Mouse (Mus musculus) central nervous system, embryonic 18 days (tissue): ENCODE measurements around the gene Ophn1. TPM values are rescaled to one million over a fixed set of nuclear protein-coding genes. Genes with fewer than 3 reads are reported as not detected.

ENCODE experiments used
- polyA plus RNA-seq: library from polyadenylated mRNA; depleted of rRNA; stranded (reverse); fragments of >200 nt; gene quantifications from 2 replicates; pipeline ENCODE4 v1.2.3, GENCODE M21; 2012; rRNA removed

The Ophn1 gene
- polyA plus RNA-seq: 38.7 and 43.7 TPM in 2 replicates

DNA sequence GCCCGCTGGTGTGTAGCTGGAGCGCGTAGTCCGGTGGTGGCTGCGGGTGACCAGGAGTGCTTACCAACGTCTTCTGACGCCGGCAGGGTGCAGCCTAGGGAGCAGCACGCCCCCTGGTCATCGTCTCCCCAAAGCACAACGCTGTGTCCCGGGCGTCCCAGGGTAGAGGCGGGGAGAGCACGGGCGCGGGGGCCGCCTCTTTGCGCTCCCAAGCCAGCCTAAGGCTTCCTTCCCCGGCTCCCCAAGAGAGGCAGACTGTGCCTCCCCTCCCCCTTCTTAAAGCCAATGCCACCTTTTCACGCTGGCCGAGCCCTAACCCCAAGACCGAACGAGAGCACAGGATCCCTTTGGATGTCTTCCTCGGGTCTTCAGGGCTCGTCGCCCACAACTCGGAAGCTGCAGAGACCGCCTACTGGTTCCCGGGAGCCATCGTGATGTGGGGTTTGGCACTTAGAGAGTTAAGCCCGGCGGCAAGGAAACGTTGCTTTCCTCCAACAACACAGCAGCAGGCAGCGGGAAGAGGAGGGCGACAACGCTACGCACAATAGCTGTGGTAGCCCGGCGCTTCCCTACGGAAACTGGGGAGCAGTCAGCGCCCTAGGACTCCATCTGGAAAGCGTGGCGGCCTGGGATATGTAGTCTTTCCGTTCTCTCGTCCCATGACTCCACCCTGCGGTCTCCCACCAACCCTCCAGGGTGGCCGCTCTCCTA lies at the start of gene Ophn1:
Gene Ophn1 (minus strand): TSS at position 620 of the 711 bp plus-strand sequence.

GRCm38 (mm10) chrX:98936101-98936500 lies 45.3 kb upstream of the Ophn1 start, which contains the start of gene Yipf6:
Yipf6 (plus strand) TSS chrX:98936316.

Other genes starting within 250 kb of the Ophn1 start
- 17.0 and 18.5 TPM in 2 replicates for gene Yipf6, start 45.3 kb upstream of the Ophn1 start, polyA plus RNA-seq
- 5.2 and 5.7 TPM in 2 replicates for gene Stard8, start 112.2 kb upstream of the Ophn1 start, polyA plus RNA-seq
- gene Efnb1, start 245.1 kb upstream of the Ophn1 start, polyA plus RNA-seq: 30.0 and 34.5 TPM in 2 replicates